Mouse (Mus musculus): ENCODE measurements around the gene Ei24. TPM values are rescaled to one million over a fixed set of nuclear protein-coding genes. Genes with fewer than 3 reads are reported as not detected.

Gene Ei24
- polyA plus RNA-seq, 1 experiment from 2014 or later: 126 TPM

GRCm38 (mm10) chr9:36768156-36769047 is 28.8 kb downstream of the Ei24 start:
- H3K27me3 ChIP-seq: no peaks in the 10 kb centered on the region
- no peaks in the 10 kb centered on the region for H3K9me3 ChIP-seq
- H3K9ac ChIP-seq: peak overlapping the region; percentile 82
- peak overlapping the region; percentile 87 for H3K27ac ChIP-seq (replicated peaks)
- 14% methylated on average over 25 of the region's 25 CpGs for WGBS
- H3K4me1 ChIP-seq (replicated peaks): peaks cover 19% of the 10 kb centered on the region
- H3K4me2 ChIP-seq: peak overlapping the region; percentile 78
- H3K4me3 ChIP-seq: peak overlapping the region; percentile 70
- H3K36me3 ChIP-seq: peaks cover 11% of the 10 kb centered on the region
- ATAC-seq (ENCODE audit: low read depth): peak; percentile 25

GRCm38 (mm10) chr9:36767203-36768143 is 29.7 kb downstream of the Ei24 start, which contains the start of gene Stt3a:
Gene Stt3a, minus strand, starts transcription at chr9:36767679.
- H3K36me3 ChIP-seq: peaks cover 19% of the 10 kb centered on the region
- peak within 1 kb of the TSS; percentile 89 for H3K9ac ChIP-seq
- no peaks in the 10 kb centered on the region for H3K27me3 ChIP-seq
- peaks cover 19% of the 10 kb centered on the region for H3K4me1 ChIP-seq (replicated peaks)
- peak; percentile 100 for ATAC-seq (ENCODE audit: low read depth)
- H3K9me3 ChIP-seq: no peaks in the 10 kb centered on the region
- H3K4me3 ChIP-seq: peak within 1 kb of the TSS; percentile 79
- under 1% methylated on average over 60 of the region's 60 CpGs for WGBS
- peak within 1 kb of the TSS; percentile 87 for H3K27ac ChIP-seq (replicated peaks)
- peak within 1 kb of the TSS; percentile 88 for H3K4me2 ChIP-seq

GRCm38 (mm10) chr9:36764378-36764777 is 32.8 kb downstream of the Ei24 start:
- WGBS: 96% methylated on average over 1 of the region's 1 CpGs
- no peaks in the 10 kb centered on the region for H3K9me3 ChIP-seq
- ATAC-seq (ENCODE audit: low read depth): no peak

More at GRCm38 (mm10) chr9:36764378-36764777, 32.8 kb downstream of the Ei24 start:
- H3K4me3 ChIP-seq: no peak overlapping the region
- no peak overlapping the region for H3K9ac ChIP-seq
- H3K27ac ChIP-seq (replicated peaks): no peak overlapping the region
- peaks cover 19% of the 10 kb centered on the region for H3K4me1 ChIP-seq (replicated peaks)
- no peaks in the 10 kb centered on the region for H3K27me3 ChIP-seq
- no peak overlapping the region for H3K4me2 ChIP-seq
- peaks cover 41% of the 10 kb centered on the region for H3K36me3 ChIP-seq

Other genes starting within 250 kb of the Ei24 start
- gene Gm17689, start 214.8 kb downstream of the Ei24 start, polyA plus RNA-seq (2015; fragmentation: Nextera tagmentation; extraction: Ambion mirVana): not detected in 2 replicates
- not detected in 2 replicates for gene A630095E13Rik, start 154.0 kb downstream of the Ei24 start, polyA plus RNA-seq (2015; fragmentation: Nextera tagmentation; extraction: Ambion mirVana)
- not detected in 2 replicates for gene Acrv1, start 104.2 kb downstream of the Ei24 start, polyA plus RNA-seq (2015; fragmentation: Nextera tagmentation; extraction: Ambion mirVana)
- 9.5 and 10.3 TPM in 2 replicates for gene Chek1, start 70.3 kb downstream of the Ei24 start, polyA plus RNA-seq (2015; fragmentation: Nextera tagmentation; extraction: Ambion mirVana)
- 97.2 and 119 TPM in 2 replicates for gene Stt3a, start 29.7 kb downstream of the Ei24 start, polyA plus RNA-seq (2015; fragmentation: Nextera tagmentation; extraction: Ambion mirVana)
- 613 and 615 TPM in 2 replicates for gene Fez1, start 24.5 kb upstream of the Ei24 start, polyA plus RNA-seq (2015; fragmentation: Nextera tagmentation; extraction: Ambion mirVana)

Data from neural tube, embryonic 13.5 days (tissue).